Mouse (Mus musculus) E14TG2a.4 (cell line): ENCODE measurements at regions not wholly inside any gene's neighbourhood (a gene's known extent, or its start where the extent isn't known, plus 50 kb on each side); places are given as distances from the start of the nearest gene placed in this dataset.

Source experiments
- H3K27me3 ChIP-seq: 2 replicates; pipeline ENCODE4 v1.6.1; 2014; ENCODE audit warnings: low read length, control low read depth; ENCODE audit not compliant: insufficient read depth
- H3K36me3 ChIP-seq: 2 replicates; pipeline ENCODE4 v1.6.1; 2014; ENCODE audit warnings: low read length, control low read depth; ENCODE audit not compliant: insufficient read depth
- H3K4me1 ChIP-seq: replicated peaks from 2 replicates; pipeline ENCODE4 v1.6.1; 2014; ENCODE audit warnings: low read depth, low read length, control low read depth
- H3K4me3 ChIP-seq: replicated peaks from 2 replicates; pipeline ENCODE4 v1.5.1; 2014; ENCODE audit warnings: mild to moderate bottlenecking, low read length
- H3K9me3 ChIP-seq: 2 replicates; pipeline ENCODE4 v1.6.1; 2014; ENCODE audit warnings: low read length, control low read depth
- CTCF ChIP-seq: conservative IDR thresholded peaks from 2 replicates; pipeline ENCODE4 v1.5.1; 2014; ENCODE audit warnings: low read length
- NANOG ChIP-seq: IDR thresholded peaks from 2 replicates; pipeline ENCODE4 v1.6.1; 2014; ENCODE audit warnings: borderline replicate concordance, low read length, mixed read lengths
- POU5F1 ChIP-seq: IDR thresholded peaks from 2 replicates; pipeline ENCODE4 v1.6.1; 2014; ENCODE audit warnings: low read length, borderline replicate concordance

GRCm38 (mm10) chr3:38034138-38034537 is 309.8 kb upstream of the Gm5148 start:
- TF ChIP-seq CTCF (no peak), NANOG (no peak), POU5F1 (no peak)
- no peaks in the 10 kb centered on the region for H3K36me3 ChIP-seq
- H3K9me3 ChIP-seq = peaks cover 57% of the 10 kb centered on the region
- no peaks in the 10 kb centered on the region for H3K4me1 ChIP-seq
- no peaks in the 10 kb centered on the region for H3K27me3 ChIP-seq
- no peak overlapping the region for H3K4me3 ChIP-seq

GRCm38 (mm10) chr3:38014768-38015167 is 290.5 kb upstream of the Gm5148 start:
- H3K36me3 ChIP-seq = no peaks in the 10 kb centered on the region
- H3K9me3 ChIP-seq = no peaks in the 10 kb centered on the region
- H3K4me1 ChIP-seq = peaks cover 7% of the 10 kb centered on the region
- no peaks in the 10 kb centered on the region for H3K27me3 ChIP-seq
- no peak overlapping the region for H3K4me3 ChIP-seq
- no peak for TF ChIP-seq POU5F1
- TF ChIP-seq NANOG = no peak
- TF ChIP-seq CTCF = no peak

- TF ChIP-seq NANOG (no peak), POU5F1 (no peak), CTCF (no peak)
- Histone ChIP-seq H3K4me3 (no peak overlapping the region), H3K4me1 (peaks cover 7% of the 10 kb centered on the region), H3K36me3 (no peaks in the 10 kb centered on the region), H3K27me3 (no peaks in the 10 kb centered on the region), H3K9me3 (no peaks in the 10 kb centered on the region)
Observed at GRCm38 (mm10) chr3:38009168-38009567, 284.9 kb upstream of the Gm5148 start.

GRCm38 (mm10) chr3:38008321-38008720 is 284.0 kb upstream of the Gm5148 start:
- H3K4me1 ChIP-seq = peaks cover 7% of the 10 kb centered on the region

GRCm38 (mm10) chr3:38007626-38008025 is 283.3 kb upstream of the Gm5148 start:
- Histone ChIP-seq H3K4me3 (no peak overlapping the region), H3K27me3 (no peaks in the 10 kb centered on the region), H3K36me3 (no peaks in the 10 kb centered on the region), H3K4me1 (peaks cover 7% of the 10 kb centered on the region), H3K9me3 (no peaks in the 10 kb centered on the region)
- no peak for TF ChIP-seq POU5F1
- TF ChIP-seq NANOG = no peak
- TF ChIP-seq CTCF = no peak

More at GRCm38 (mm10) chr3:38008321-38008720, 284.0 kb upstream of the Gm5148 start:
- no peak for TF ChIP-seq CTCF
- TF ChIP-seq NANOG = no peak
- TF ChIP-seq POU5F1 = no peak
- Histone ChIP-seq H3K9me3 (no peaks in the 10 kb centered on the region), H3K4me3 (no peak overlapping the region), H3K36me3 (no peaks in the 10 kb centered on the region), H3K27me3 (no peaks in the 10 kb centered on the region)

- H3K36me3 ChIP-seq = no peaks in the 10 kb centered on the region
- no peak overlapping the region for H3K4me3 ChIP-seq
- peaks cover 12% of the 10 kb centered on the region for H3K9me3 ChIP-seq
- TF ChIP-seq NANOG = no peak
- TF ChIP-seq POU5F1 = no peak
- no peak for TF ChIP-seq CTCF
- H3K27me3 ChIP-seq = no peaks in the 10 kb centered on the region
- no peaks in the 10 kb centered on the region for H3K4me1 ChIP-seq
Observed at GRCm38 (mm10) chr3:38002275-38002674, 278.0 kb upstream of the Gm5148 start.

GRCm38 (mm10) chr3:37999779-38000178 is 275.5 kb upstream of the Gm5148 start:
- no peaks in the 10 kb centered on the region for H3K27me3 ChIP-seq
- no peak for TF ChIP-seq POU5F1
- no peak for TF ChIP-seq NANOG
- no peak for TF ChIP-seq CTCF
- H3K4me1 ChIP-seq = no peaks in the 10 kb centered on the region
- no peak overlapping the region for H3K4me3 ChIP-seq
- no peaks in the 10 kb centered on the region for H3K36me3 ChIP-seq
- peaks cover 12% of the 10 kb centered on the region for H3K9me3 ChIP-seq

GRCm38 (mm10) chr3:37997998-37998397 is 273.7 kb upstream of the Gm5148 start:
- TF ChIP-seq POU5F1 = no peak
- no peak for TF ChIP-seq CTCF
- TF ChIP-seq NANOG = no peak
- H3K9me3 ChIP-seq = peaks cover 12% of the 10 kb centered on the region
- H3K27me3 ChIP-seq = no peaks in the 10 kb centered on the region
- H3K36me3 ChIP-seq = no peaks in the 10 kb centered on the region
- no peaks in the 10 kb centered on the region for H3K4me1 ChIP-seq
- no peak overlapping the region for H3K4me3 ChIP-seq

- H3K4me3 ChIP-seq = no peak overlapping the region
Observed at GRCm38 (mm10) chr3:37989992-37990391, 265.7 kb upstream of the Gm5148 start.

More at GRCm38 (mm10) chr3:37989992-37990391, 265.7 kb upstream of the Gm5148 start:
- Histone ChIP-seq H3K9me3 (no peaks in the 10 kb centered on the region), H3K4me1 (0 out of 2 replicates have a peak, but pooled peaks cover 3% of the 10 kb centered on the region), H3K36me3 (no peaks in the 10 kb centered on the region), H3K27me3 (0 out of 2 replicates have a peak, but pooled peaks cover 7% of the 10 kb centered on the region)
- no peak for TF ChIP-seq NANOG
- no peak for TF ChIP-seq CTCF
- TF ChIP-seq POU5F1 = no peak
